Mouse (Mus musculus) CH12.LX (cell line): ENCODE data around the gene Gm49388. TPM values are rescaled to one million over a fixed set of nuclear protein-coding genes. Genes with fewer than 3 reads are reported as not detected.

Experiments used
- DNase-seq: peaks from one replicate; pipeline ENCODE4 v3.0.0-alpha.2; 2013; ENCODE audit errors: extremely low read depth
- H3K27ac ChIP-seq: 2 replicates; pipeline ENCODE4 v1.5.1; 2012; ENCODE audit warnings: low read depth, mild to moderate bottlenecking, control low read depth, moderate library complexity; ENCODE audit not compliant: insufficient read depth
- H3K27me3 ChIP-seq: replicated peaks from 2 replicates; pipeline ENCODE3; 2012; ENCODE audit warnings: inconsistent platforms
- H3K36me3 ChIP-seq, 2 experiments: replicated peaks in 1 of 2; 2 replicates each; pipeline versions ENCODE3 to v1.6.1; 2012; ENCODE audit warnings: inconsistent platforms in 1 of 2, low read length in 1 of 2, mild to moderate bottlenecking in 1 of 2, mixed read lengths in 1 of 2, moderate library complexity in 1 of 2; ENCODE audit not compliant: control insufficient read depth in 1 of 2, insufficient read depth in 1 of 2
- H3K4me1 ChIP-seq, 2 experiments: 2 replicates each; pipeline ENCODE4 v1.6.1; 2012; ENCODE audit warnings: inconsistent platforms in 1 of 2, moderate library complexity in 1 of 2; ENCODE audit not compliant: insufficient read depth in 2 of 2, control insufficient read depth in 1 of 2
- H3K4me2 ChIP-seq: 2 replicates; pipeline ENCODE4 v1.6.1; 2012; ENCODE audit warnings: low read depth, mild to moderate bottlenecking, control low read depth; ENCODE audit not compliant: poor library complexity, insufficient read depth, severe bottlenecking
- H3K4me3 ChIP-seq, 3 experiments: fragments of 150-350 bp in 1 of 3; sonication (generic) in 1 of 3; replicated peaks in 1 of 3; 2 replicates each; pipeline versions ENCODE3 to v1.5.1; 2011 to 2012; ENCODE audit warnings: low read depth in 2 of 3, low read length in 2 of 3, mild to moderate bottlenecking in 2 of 3, moderate library complexity in 2 of 3, control low read depth in 1 of 3, improper control_type of control experiment in 1 of 3, inconsistent platforms in 1 of 3, mixed read lengths in 1 of 3; ENCODE audit not compliant: poor library complexity in 1 of 3
- H3K79me2 ChIP-seq: replicated peaks from 2 replicates; pipeline ENCODE4 v1.6.1; 2012; ENCODE audit warnings: mild to moderate bottlenecking, moderate library complexity; ENCODE audit not compliant: control insufficient read depth, poor library complexity, insufficient read depth, severe bottlenecking; ENCODE audit errors: extremely low read depth
- H3K9ac ChIP-seq: 2 replicates; pipeline ENCODE4 v1.6.1; 2012; ENCODE audit warnings: low read depth, mild to moderate bottlenecking, control low read depth, moderate library complexity; ENCODE audit not compliant: insufficient read depth
- H3K9me3 ChIP-seq: replicated peaks from 2 replicates; pipeline ENCODE3; 2012; ENCODE audit warnings: low read length, inconsistent platforms, mixed read lengths
- BHLHE40 ChIP-seq: IDR thresholded peaks from 2 replicates; pipeline ENCODE4 v1.6.1; 2011; ENCODE audit warnings: mild to moderate bottlenecking, low read depth, low read length, improper control_type of control experiment
- CHD1 ChIP-seq: IDR thresholded peaks from 2 replicates; pipeline ENCODE4 v1.6.1; 2012; ENCODE audit warnings: low read depth, low read length, improper control_type of control experiment, inconsistent platforms
- CHD2 ChIP-seq: IDR thresholded peaks from 2 replicates; pipeline ENCODE4 v1.6.1; 2011; ENCODE audit warnings: low read length, improper control_type of control experiment
- CTCF ChIP-seq, 2 experiments: IDR thresholded peaks in 1 of 2; conservative IDR thresholded peaks in 1 of 2; 2 replicates each; pipeline ENCODE4 v1.5.1; 2011 to 2012; ENCODE audit warnings: low read depth in 2 of 2, low read length in 2 of 2, improper control_type of control experiment in 1 of 2, inconsistent platforms in 1 of 2, mild to moderate bottlenecking in 1 of 2, moderate library complexity in 1 of 2
- E2F4 ChIP-seq: IDR thresholded peaks from 2 replicates; pipeline ENCODE4 v1.6.1; 2011; ENCODE audit warnings: low read depth, low read length, improper control_type of control experiment; ENCODE audit not compliant: insufficient replicate concordance
- HCFC1 ChIP-seq: IDR thresholded peaks from 2 replicates; pipeline ENCODE4 v1.6.1; 2012; ENCODE audit warnings: low read depth, mild to moderate bottlenecking, inconsistent platforms, low read length, improper control_type of control experiment
- IRF4 ChIP-seq: IDR thresholded peaks from 2 replicates; pipeline ENCODE4 v1.6.1; 2014; ENCODE audit warnings: low read depth, mild to moderate bottlenecking, inconsistent platforms, low read length, improper control_type of control experiment
- KAT2A ChIP-seq: IDR thresholded peaks from 2 replicates; pipeline ENCODE4 v1.6.1; 2012; ENCODE audit warnings: low read length, improper control_type of control experiment, inconsistent platforms; ENCODE audit not compliant: insufficient replicate concordance
- MAX ChIP-seq: IDR thresholded peaks from 2 replicates; pipeline ENCODE4 v1.6.1; 2011; ENCODE audit warnings: low read length, improper control_type of control experiment
- MXI1 ChIP-seq: IDR thresholded peaks from 2 replicates; pipeline ENCODE4 v1.6.1; 2011; ENCODE audit warnings: mild to moderate bottlenecking, low read depth, low read length, improper control_type of control experiment
- MYC ChIP-seq: IDR thresholded peaks from 2 replicates; pipeline ENCODE4 v1.6.1; 2011; ENCODE audit warnings: low read depth, mild to moderate bottlenecking, improper control_type of control experiment, low read length
- NELFE ChIP-seq: IDR thresholded peaks from 2 replicates; pipeline ENCODE4 v1.6.1; 2011; ENCODE audit warnings: low read depth, low read length, improper control_type of control experiment
- NRF1 ChIP-seq: IDR thresholded peaks from 2 replicates; pipeline ENCODE4 v1.6.1; 2014; ENCODE audit warnings: low read depth, mild to moderate bottlenecking, inconsistent platforms, low read length, improper control_type of control experiment, moderate library complexity
- PAX5 ChIP-seq: IDR thresholded peaks from 2 replicates; pipeline ENCODE4 v1.6.1; 2012; ENCODE audit warnings: low read length, inconsistent platforms, mixed read lengths
- POLR2A ChIP-seq: IDR thresholded peaks from 2 replicates; pipeline ENCODE4 v1.6.1; 2011; ENCODE audit warnings: low read depth, mild to moderate bottlenecking, improper control_type of control experiment, low read length
- RAD21 ChIP-seq: IDR thresholded peaks from 2 replicates; pipeline ENCODE4 v1.6.1; 2011; ENCODE audit warnings: low read depth, mild to moderate bottlenecking, low read length, improper control_type of control experiment, moderate library complexity
- RCOR1 ChIP-seq: conservative IDR thresholded peaks from 2 replicates; pipeline ENCODE4 v1.6.1; 2012; ENCODE audit warnings: low read depth, mild to moderate bottlenecking, inconsistent platforms, low read length, improper control_type of control experiment
- SIN3A ChIP-seq: IDR thresholded peaks from 2 replicates; pipeline ENCODE4 v1.6.1; 2012; ENCODE audit warnings: low read length, improper control_type of control experiment, inconsistent platforms
- SMC3 ChIP-seq: IDR thresholded peaks from 2 replicates; pipeline ENCODE4 v1.6.1; 2011; ENCODE audit warnings: low read depth, low read length, improper control_type of control experiment
- TCF12 ChIP-seq: IDR thresholded peaks from 2 replicates; pipeline ENCODE4 v1.6.1; 2014; ENCODE audit warnings: low read depth, mild to moderate bottlenecking, inconsistent platforms, low read length, improper control_type of control experiment
- UBTF ChIP-seq: IDR thresholded peaks from 2 replicates; pipeline ENCODE4 v1.6.1; 2012; ENCODE audit warnings: low read depth, mild to moderate bottlenecking, inconsistent platforms, low read length, improper control_type of control experiment, moderate library complexity
- ZC3H11A ChIP-seq: IDR thresholded peaks from 2 replicates; pipeline ENCODE4 v1.6.1; 2012; ENCODE audit warnings: low read depth, mild to moderate bottlenecking, inconsistent platforms, low read length, improper control_type of control experiment
- ZNF384 ChIP-seq: IDR thresholded peaks from 2 replicates; pipeline ENCODE4 v1.6.1; 2012; ENCODE audit warnings: low read depth, low read length, improper control_type of control experiment, inconsistent platforms
- dilution Hi-C: fragments of 300-500 bp; cut with MboI; formaldehyde crosslinking; loops from 2 replicates; pipeline ENCODE4 v1.14.3; 2020; ENCODE audit warnings: low sequenced_read_pairs; ENCODE audit not compliant: extremely low pct_unique_long_range_greater_than_20kb, extremely low pct_ligation_motif_present
- in situ Hi-C: fragments of 300-500 bp; cut with MboI; formaldehyde crosslinking; loops from 3 replicates; pipeline ENCODE4 v1.14.3; 2019; ENCODE audit warnings: low sequenced_read_pairs, low pct_ligation_motif_present, low pct_unique_long_range_greater_than_20kb, mixed read lengths
- polyA plus RNA-seq: library from polyadenylated mRNA; unstranded; fragments of >175 nt; gene quantifications from 2 replicates; pipeline ENCODE4 v1.2.1, GENCODE M21; 2012; ENCODE audit warnings: low read depth; ENCODE audit not compliant: insufficient read length
- total RNA-seq, 2 experiments: library from RNA; depleted of rRNA; stranded (reverse); fragments of 300-350 nt in 1 of 2; fragments of >200 nt in 1 of 2; gene quantifications; 2 replicates each; pipeline ENCODE4 v1.2.3; 2012 to 2014

Gm49388 gene
- total and polyA plus RNA-seq, 3 experiments: 0.98 to 4.3 TPM; not detected in 1

- peaks cover 24 to 67% of the 10 kb centered on the region in 2 experiments for H3K36me3 ChIP-seq
- H3K4me3 ChIP-seq: no peak overlapping the region
- no peak overlapping the region for H3K9ac ChIP-seq
- no peak overlapping the region for H3K27ac ChIP-seq
- no peaks in the 10 kb centered on the region for H3K27me3 ChIP-seq
- DNase-seq: no peak
- H3K4me2 ChIP-seq: no peak overlapping the region
- H3K79me2 ChIP-seq: no peaks in the 10 kb centered on the region
- H3K9me3 ChIP-seq: no peaks in the 10 kb centered on the region
- TF ChIP-seq POLR2A: no peak
- no peak for TF ChIP-seq BHLHE40
- no peak for TF ChIP-seq UBTF
- no peak for TF ChIP-seq MAX
- no peak for TF ChIP-seq PAX5
- no peak for TF ChIP-seq SIN3A
- TF ChIP-seq HCFC1: no peak
- TF ChIP-seq NRF1: no peak
- TF ChIP-seq CHD1: no peak
- TF ChIP-seq KAT2A: no peak
- TF ChIP-seq TCF12: no peak
- TF ChIP-seq E2F4: no peak
- no peak for TF ChIP-seq ZNF384
- no peak for TF ChIP-seq CHD2
- no peak for TF ChIP-seq RAD21
- TF ChIP-seq CTCF (conservative IDR thresholded peaks at IDR 0.05 in 1 of 2, IDR thresholded peaks at IDR 0.05 in 1 of 2; ENCODE audit: low read depth in 2 of 2, low read length in 2 of 2): no peak
- no peak for TF ChIP-seq MXI1
- dilution Hi-C loops (no loop called here), in situ Hi-C loops (loop anchor here (5.0 to 25.0 kb wide), 2 partner anchors 398 to 658 kb away; no protein-coding TSS in a partner anchor)
- peaks cover 0 to 38% of the 10 kb centered on the region in 2 experiments; a peak in 2 of 4 replicates for H3K4me1 ChIP-seq
Observed at GRCm38 (mm10) chr7:127760478-127760877, 24.9 kb upstream of the Gm49388 start.

- dilution Hi-C loops: no loop called here
- H3K79me2 ChIP-seq: no peaks in the 10 kb centered on the region
- no peak overlapping the region for H3K4me2 ChIP-seq
- peaks cover 0 to 42% of the 10 kb centered on the region in 2 experiments; a peak in 2 of 4 replicates for H3K4me1 ChIP-seq
- peak; percentile 57 for DNase-seq
- H3K9me3 ChIP-seq: no peaks in the 10 kb centered on the region
- H3K36me3 ChIP-seq: peaks cover 24 to 67% of the 10 kb centered on the region in 2 experiments
- TF ChIP-seq IRF4: no peak
- peak; percentile 88 to 93 for TF ChIP-seq CTCF (conservative IDR thresholded peaks at IDR 0.05 in 1 of 2, IDR thresholded peaks at IDR 0.05 in 1 of 2; ENCODE audit: low read depth in 2 of 2, low read length in 2 of 2)
- TF ChIP-seq SMC3: peak; percentile 91
- TF ChIP-seq MYC: peak; percentile 17; the same call in 1 of the 2 replicates
- peak; percentile 61 for TF ChIP-seq ZC3H11A
- TF ChIP-seq RCOR1: no peak
- peak; percentile 85 for TF ChIP-seq RAD21
- TF ChIP-seq NELFE: no peak; the same call in 1 of the 2 replicates
- no peak overlapping the region for H3K27ac ChIP-seq
- no peaks in the 10 kb centered on the region for H3K27me3 ChIP-seq
- no peak overlapping the region for H3K9ac ChIP-seq
- H3K4me3 ChIP-seq: no peak overlapping the region
- in situ Hi-C loops: loop anchor here (5.0 to 25.0 kb wide), 2 partner anchors 399 to 659 kb away; no protein-coding TSS in a partner anchor
Observed at GRCm38 (mm10) chr7:127761026-127761425, 24.4 kb upstream of the Gm49388 start.
